Mouse (Mus musculus): ENCODE results near the gene Polg2. TPM values are rescaled to one million over a fixed set of nuclear protein-coding genes. Genes with fewer than 3 reads are reported as not detected.
A peak's percentile ranks its signal among the peaks of the same experiment; 100 is the strongest.
"Not testable (repeated sequence)": the region's sequence is repeated elsewhere in the genome, so short reads cannot be mapped to it uniquely, and the experiment has no call there.

Polg2 gene
- polyA plus RNA-seq, 1 experiment from 2014 or later: 10.1 TPM

DNA sequence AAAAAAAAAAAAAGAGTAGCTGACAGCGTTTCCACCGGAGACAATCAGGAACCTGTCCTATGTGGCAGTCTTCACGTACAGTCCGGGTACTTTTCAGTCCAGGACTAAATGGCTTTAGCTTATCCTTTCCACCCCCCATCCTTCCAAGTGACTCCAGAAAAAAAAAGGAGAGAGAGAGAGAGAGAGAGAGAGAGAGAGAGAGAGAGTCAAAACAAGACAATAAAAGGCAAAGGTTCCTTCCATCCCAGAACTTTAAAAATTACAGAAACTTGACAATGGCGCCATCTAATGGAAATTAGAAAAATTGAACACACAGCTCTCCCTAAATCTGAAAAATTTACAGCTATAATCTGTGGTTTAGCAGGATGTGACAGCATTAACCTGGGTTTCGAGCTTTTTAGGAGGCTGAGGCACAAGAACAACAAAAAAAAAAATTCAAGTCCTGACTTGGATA lies 36.9 kb downstream of the Polg2 start:
- H3K27me3 ChIP-seq (replicated peaks; ENCODE audit: control insufficient read depth, insufficient read depth, low read length): no peaks in the 10 kb centered on the region
- peaks cover 4% of the 10 kb centered on the region for H3K4me1 ChIP-seq (ENCODE audit: control insufficient read depth, insufficient read depth, low read length)
- no peak overlapping the region for H3K4me3 ChIP-seq (ENCODE audit: low read depth, low read length)
- H3K27ac ChIP-seq (ENCODE audit: low read depth, low read length): no peak overlapping the region
- WGBS: 51% methylated on average over 6 of the region's 6 CpGs
- DNase-seq (ENCODE audit: low spot score): peak; percentile 73
- no peaks in the 10 kb centered on the region for H3K36me3 ChIP-seq (ENCODE audit: control insufficient read depth, insufficient read depth, low read length)
- no peaks in the 10 kb centered on the region for H3K9me3 ChIP-seq (replicated peaks; ENCODE audit: control insufficient read depth, low read length)
- no peak overlapping the region for H3K4me2 ChIP-seq (ENCODE audit: low read length)
- H3K9ac ChIP-seq (ENCODE audit: low read length): no peak overlapping the region
- no peak for ATAC-seq

DNA sequence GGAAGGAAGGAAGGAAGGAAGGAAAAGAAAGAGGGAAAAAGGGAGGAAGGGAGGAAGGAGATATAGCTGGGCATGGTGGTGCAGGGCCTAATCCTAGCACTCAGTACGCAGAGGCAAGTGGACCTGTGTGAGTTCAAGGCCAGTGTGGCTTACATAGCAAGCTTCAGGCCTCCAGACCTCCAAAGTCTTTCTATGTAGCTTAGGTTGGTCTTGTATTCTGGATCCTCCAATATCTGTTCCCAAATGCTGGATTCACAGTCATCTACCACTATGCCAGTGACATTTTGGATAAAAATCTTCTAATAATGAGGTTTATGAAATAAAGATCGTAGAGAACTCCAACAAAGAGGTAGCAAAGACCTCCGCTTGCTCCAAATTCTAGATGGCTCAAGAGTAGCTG lies 37.5 kb downstream of the Polg2 start:
- Histone ChIP-seq H3K9ac (ENCODE audit: low read length) (no peak overlapping the region), H3K4me2 (ENCODE audit: low read length) (no peak overlapping the region), H3K4me1 (ENCODE audit: control insufficient read depth, insufficient read depth, low read length) (peaks cover 10% of the 10 kb centered on the region), H3K36me3 (ENCODE audit: control insufficient read depth, insufficient read depth, low read length) (no peaks in the 10 kb centered on the region), H3K4me3 (ENCODE audit: low read depth, low read length) (no peak overlapping the region), H3K27ac (ENCODE audit: low read depth, low read length) (no peak overlapping the region), H3K27me3 (replicated peaks; ENCODE audit: control insufficient read depth, insufficient read depth, low read length) (no peaks in the 10 kb centered on the region), H3K9me3 (replicated peaks; ENCODE audit: control insufficient read depth, low read length) (no peaks in the 10 kb centered on the region)
- DNase-seq (ENCODE audit: low spot score) (no peak), ATAC-seq (no peak)
- WGBS: 97% methylated on average over 3 of the region's 3 CpGs

DNA sequence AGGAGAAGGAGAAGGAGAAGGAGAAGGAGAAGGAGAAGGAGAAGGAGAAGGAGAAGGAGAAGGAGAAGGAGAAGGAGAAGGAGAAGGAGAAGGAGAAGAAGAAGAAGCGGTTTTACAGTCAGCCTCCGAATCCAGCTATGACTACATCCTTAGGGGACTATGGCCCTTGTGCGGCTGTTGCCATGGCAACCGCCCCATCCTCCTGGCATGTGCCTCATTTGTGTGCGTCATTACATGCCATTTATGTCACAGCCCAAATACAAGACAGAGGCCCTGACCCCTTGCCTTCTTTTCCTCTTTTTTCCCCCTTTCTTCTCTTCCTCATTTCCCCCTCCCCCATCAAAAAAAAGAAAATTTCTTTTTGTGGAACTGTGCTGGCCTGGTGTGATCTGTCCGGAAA lies 38.1 kb downstream of the Polg2 start:
- Histone ChIP-seq H3K27ac (ENCODE audit: low read depth, low read length) (no peak overlapping the region), H3K4me3 (ENCODE audit: low read depth, low read length) (no peak overlapping the region), H3K27me3 (replicated peaks; ENCODE audit: control insufficient read depth, insufficient read depth, low read length) (no peaks in the 10 kb centered on the region), H3K9me3 (replicated peaks; ENCODE audit: control insufficient read depth, low read length) (no peaks in the 10 kb centered on the region), H3K4me2 (ENCODE audit: low read length) (no peak overlapping the region), H3K9ac (ENCODE audit: low read length) (no peak overlapping the region), H3K4me1 (ENCODE audit: control insufficient read depth, insufficient read depth, low read length) (peaks cover 13% of the 10 kb centered on the region), H3K36me3 (ENCODE audit: control insufficient read depth, insufficient read depth, low read length) (no peaks in the 10 kb centered on the region)
- ATAC-seq (0 out of 2 replicates have a peak, but pooled peaks have one; percentile 40), DNase-seq (ENCODE audit: low spot score) (peak; percentile 81)
- WGBS: 21% methylated on average over 6 of the region's 6 CpGs

DNA sequence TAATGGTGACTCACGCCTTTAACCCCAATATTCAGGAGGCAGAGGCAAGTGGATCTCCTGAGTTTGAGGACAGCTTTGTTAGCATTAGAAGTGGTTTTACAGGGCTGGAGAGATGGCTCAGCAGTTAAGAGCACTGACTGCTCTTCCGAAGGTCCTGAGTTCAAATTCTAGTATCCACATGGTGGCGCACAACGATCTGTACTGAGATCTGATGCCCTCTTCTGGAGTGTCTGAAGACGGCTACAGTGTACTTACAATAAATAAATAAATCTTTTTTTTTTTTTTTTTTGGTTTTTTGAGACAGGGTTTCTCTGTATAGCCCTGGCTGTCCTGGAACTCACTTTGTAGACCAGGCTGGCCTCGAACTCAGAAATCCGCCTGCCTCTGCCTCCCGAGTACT lies 38.6 kb downstream of the Polg2 start:
- 94% methylated on average over 5 of the region's 8 CpGs for WGBS
- not testable (repeated sequence) for H3K9ac ChIP-seq (ENCODE audit: low read length); ATAC-seq; DNase-seq (ENCODE audit: low spot score); H3K4me2 ChIP-seq (ENCODE audit: low read length); H3K9me3 ChIP-seq (replicated peaks; ENCODE audit: control insufficient read depth, low read length); H3K27me3 ChIP-seq (replicated peaks; ENCODE audit: control insufficient read depth, insufficient read depth, low read length); H3K4me3 ChIP-seq (ENCODE audit: low read depth, low read length); H3K36me3 ChIP-seq (ENCODE audit: control insufficient read depth, insufficient read depth, low read length); H3K27ac ChIP-seq (ENCODE audit: low read depth, low read length)
- H3K4me1 ChIP-seq (ENCODE audit: control insufficient read depth, insufficient read depth, low read length): peaks cover 13% of the 10 kb centered on the region

DNA sequence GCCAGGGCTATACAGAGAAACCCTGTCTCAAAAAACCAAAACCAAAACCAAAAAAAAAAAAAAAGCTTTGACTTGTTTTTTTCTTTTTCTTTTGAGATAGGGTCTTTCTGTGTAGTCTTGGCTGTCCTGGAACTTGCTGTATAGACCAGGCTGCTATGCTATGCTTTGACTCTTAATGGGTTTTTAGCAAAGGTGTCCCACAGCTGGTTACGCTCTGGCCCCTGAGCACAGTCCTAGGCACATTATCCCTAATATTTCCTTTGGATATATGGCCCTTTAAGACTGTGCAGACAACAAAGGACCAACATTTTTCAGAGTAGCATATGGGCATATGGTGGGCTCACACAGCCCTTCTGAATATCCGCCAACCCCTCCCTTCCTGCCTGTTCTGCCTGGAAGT lies 40.2 kb downstream of the Polg2 start:
- Histone ChIP-seq H3K36me3 (ENCODE audit: control insufficient read depth, insufficient read depth, low read length) (no peaks in the 10 kb centered on the region), H3K9me3 (replicated peaks; ENCODE audit: control insufficient read depth, low read length) (no peaks in the 10 kb centered on the region), H3K4me1 (ENCODE audit: control insufficient read depth, insufficient read depth, low read length) (peaks cover 13% of the 10 kb centered on the region), H3K4me3 (ENCODE audit: low read depth, low read length) (no peak overlapping the region), H3K27me3 (replicated peaks; ENCODE audit: control insufficient read depth, insufficient read depth, low read length) (no peaks in the 10 kb centered on the region), H3K9ac (ENCODE audit: low read length) (no peak overlapping the region), H3K27ac (ENCODE audit: low read depth, low read length) (no peak overlapping the region), H3K4me2 (ENCODE audit: low read length) (no peak overlapping the region)
- ATAC-seq (no peak), DNase-seq (ENCODE audit: low spot score) (peak; percentile 24)
- WGBS: 88% methylated on average over 2 of the region's 2 CpGs

DNA sequence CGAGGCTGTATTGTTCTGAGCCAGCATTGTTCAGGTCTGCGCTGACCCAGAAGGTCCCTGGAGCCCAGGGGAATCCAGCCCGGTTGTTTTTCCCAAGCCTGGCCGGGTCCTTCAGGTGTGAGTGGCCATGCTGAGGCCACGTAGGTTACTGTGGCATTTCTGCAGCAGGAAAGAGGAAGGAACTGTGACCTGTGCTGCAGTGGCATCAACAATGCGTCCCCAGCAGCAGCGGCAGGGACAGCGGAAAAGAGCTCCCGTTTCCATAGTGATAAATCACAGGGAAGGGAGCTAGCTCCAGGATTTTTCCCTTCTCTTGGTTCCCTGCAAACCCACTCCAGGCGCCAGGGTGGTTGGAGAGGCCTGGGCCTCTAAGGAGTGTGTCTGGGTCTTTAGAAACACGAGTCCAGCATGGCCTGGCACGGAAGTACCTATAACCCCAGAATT lies 42.1 kb downstream of the Polg2 start:
- Histone ChIP-seq H3K4me3 (ENCODE audit: low read depth, low read length) (no peak overlapping the region), H3K27ac (ENCODE audit: low read depth, low read length) (peak overlapping the region; percentile 75), H3K9ac (ENCODE audit: low read length) (peak overlapping the region; percentile 54), H3K4me1 (ENCODE audit: control insufficient read depth, insufficient read depth, low read length) (peaks cover 13% of the 10 kb centered on the region), H3K4me2 (ENCODE audit: low read length) (0 out of 2 replicates have a peak overlapping the region, but pooled peaks have one; percentile 17), H3K9me3 (replicated peaks; ENCODE audit: control insufficient read depth, low read length) (no peaks in the 10 kb centered on the region), H3K36me3 (ENCODE audit: control insufficient read depth, insufficient read depth, low read length) (no peaks in the 10 kb centered on the region), H3K27me3 (replicated peaks; ENCODE audit: control insufficient read depth, insufficient read depth, low read length) (no peaks in the 10 kb centered on the region)
- peak; percentile 77 for DNase-seq (ENCODE audit: low spot score)
- WGBS: 8% methylated on average over 12 of the region's 12 CpGs
- ATAC-seq: peak; percentile 63

DNA sequence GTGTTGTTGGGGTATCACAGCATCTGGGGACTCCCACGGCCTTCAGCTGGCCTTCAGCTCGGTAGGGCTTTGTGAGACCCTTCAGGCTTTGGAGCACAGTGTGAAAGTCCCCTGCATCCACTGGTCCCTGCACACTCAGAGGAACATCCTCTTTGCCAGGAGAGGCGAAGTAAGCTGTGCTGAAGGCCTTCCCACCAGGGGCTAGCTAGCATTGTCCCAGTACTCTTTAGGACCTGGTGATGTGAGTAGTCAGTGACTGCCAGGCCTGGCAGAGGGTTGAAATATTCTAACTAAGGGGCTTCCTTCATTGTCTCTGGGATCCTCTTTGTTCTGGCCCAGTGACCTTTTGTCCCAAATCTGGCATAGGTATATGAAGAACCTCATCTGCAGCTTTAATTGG lies 42.7 kb downstream of the Polg2 start:
- peak overlapping the region; percentile 75 for H3K27ac ChIP-seq (ENCODE audit: low read depth, low read length)
- no peaks in the 10 kb centered on the region for H3K36me3 ChIP-seq (ENCODE audit: control insufficient read depth, insufficient read depth, low read length)
- H3K9me3 ChIP-seq (replicated peaks; ENCODE audit: control insufficient read depth, low read length): no peaks in the 10 kb centered on the region
- no peak overlapping the region for H3K4me2 ChIP-seq (ENCODE audit: low read length)
- peaks cover 13% of the 10 kb centered on the region for H3K4me1 ChIP-seq (ENCODE audit: control insufficient read depth, insufficient read depth, low read length)
- H3K4me3 ChIP-seq (ENCODE audit: low read depth, low read length): no peak overlapping the region
- peak overlapping the region; percentile 54 for H3K9ac ChIP-seq (ENCODE audit: low read length)
- no peak for DNase-seq (ENCODE audit: low spot score)
- no peaks in the 10 kb centered on the region for H3K27me3 ChIP-seq (replicated peaks; ENCODE audit: control insufficient read depth, insufficient read depth, low read length)
- WGBS: 38% methylated on average over 3 of the region's 3 CpGs
- ATAC-seq: peak; percentile 9; the same call in 1 of the 2 replicates

DNA sequence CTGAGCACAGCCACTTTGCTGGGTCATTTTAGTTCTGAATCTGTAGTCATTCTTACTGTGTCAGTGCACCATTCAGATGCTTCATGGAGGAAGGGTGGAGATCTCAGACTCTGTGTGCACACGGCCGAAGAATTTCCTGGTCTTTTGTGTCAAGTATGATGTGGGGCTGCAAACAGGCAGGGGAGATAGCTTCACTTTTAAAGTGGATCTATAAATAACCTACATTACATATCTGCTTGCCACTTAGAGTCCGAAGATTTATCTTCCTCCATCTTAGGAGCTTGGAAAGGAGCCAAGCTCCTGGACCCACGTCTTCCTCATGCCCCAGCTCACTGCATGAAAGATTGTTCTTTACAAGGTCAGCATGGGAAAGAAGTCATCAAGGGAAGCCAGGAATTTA lies 48.6 kb downstream of the Polg2 start:
- H3K9me3 ChIP-seq (replicated peaks; ENCODE audit: control insufficient read depth, low read length): no peaks in the 10 kb centered on the region
- no peak overlapping the region for H3K9ac ChIP-seq (ENCODE audit: low read length)
- H3K36me3 ChIP-seq (ENCODE audit: control insufficient read depth, insufficient read depth, low read length): no peaks in the 10 kb centered on the region
- no peak overlapping the region for H3K27ac ChIP-seq (ENCODE audit: low read depth, low read length)
- WGBS: 82% methylated on average over 4 of the region's 4 CpGs
- no peaks in the 10 kb centered on the region for H3K27me3 ChIP-seq (replicated peaks; ENCODE audit: control insufficient read depth, insufficient read depth, low read length)
- no peak overlapping the region for H3K4me2 ChIP-seq (ENCODE audit: low read length)
- ATAC-seq (no peak), DNase-seq (ENCODE audit: low spot score) (no peak)
- H3K4me3 ChIP-seq (ENCODE audit: low read depth, low read length): no peak overlapping the region
- no peaks in the 10 kb centered on the region for H3K4me1 ChIP-seq (ENCODE audit: control insufficient read depth, insufficient read depth, low read length)

DNA sequence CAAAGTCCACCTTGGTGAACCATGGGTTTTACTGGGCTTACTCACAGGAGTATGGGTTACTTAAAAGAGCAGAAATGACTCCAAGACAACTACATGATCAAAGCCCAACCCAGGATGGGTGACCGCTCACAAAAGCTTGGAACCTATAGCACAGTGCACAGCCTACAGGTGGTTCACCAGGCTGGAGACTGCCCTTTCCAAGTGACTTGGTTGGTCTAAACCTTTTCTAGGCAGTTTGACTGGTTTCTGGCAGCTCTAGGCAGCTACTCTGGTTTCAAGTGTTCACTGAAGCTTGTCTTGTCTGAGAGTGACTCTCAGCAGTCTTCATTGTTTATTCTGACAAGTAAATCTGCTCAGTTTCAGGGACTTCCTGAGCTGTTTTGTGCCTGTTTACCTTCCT lies 49.7 kb downstream of the Polg2 start:
- WGBS: 92% methylated on average over 1 of the region's 1 CpGs
- no peak overlapping the region for H3K4me3 ChIP-seq (ENCODE audit: low read depth, low read length)
- no peaks in the 10 kb centered on the region for H3K36me3 ChIP-seq (ENCODE audit: control insufficient read depth, insufficient read depth, low read length)
- no peak for ATAC-seq
- H3K9me3 ChIP-seq (replicated peaks; ENCODE audit: control insufficient read depth, low read length): no peaks in the 10 kb centered on the region
- no peak overlapping the region for H3K4me2 ChIP-seq (ENCODE audit: low read length)
- H3K9ac ChIP-seq (ENCODE audit: low read length): no peak overlapping the region
- DNase-seq (ENCODE audit: low spot score): no peak
- H3K4me1 ChIP-seq (ENCODE audit: control insufficient read depth, insufficient read depth, low read length): no peaks in the 10 kb centered on the region
- H3K27ac ChIP-seq (ENCODE audit: low read depth, low read length): no peak overlapping the region
- H3K27me3 ChIP-seq (replicated peaks; ENCODE audit: control insufficient read depth, insufficient read depth, low read length): no peaks in the 10 kb centered on the region

Data from forebrain, embryonic 14.5 days (tissue).